In the genomic region with DNA sequence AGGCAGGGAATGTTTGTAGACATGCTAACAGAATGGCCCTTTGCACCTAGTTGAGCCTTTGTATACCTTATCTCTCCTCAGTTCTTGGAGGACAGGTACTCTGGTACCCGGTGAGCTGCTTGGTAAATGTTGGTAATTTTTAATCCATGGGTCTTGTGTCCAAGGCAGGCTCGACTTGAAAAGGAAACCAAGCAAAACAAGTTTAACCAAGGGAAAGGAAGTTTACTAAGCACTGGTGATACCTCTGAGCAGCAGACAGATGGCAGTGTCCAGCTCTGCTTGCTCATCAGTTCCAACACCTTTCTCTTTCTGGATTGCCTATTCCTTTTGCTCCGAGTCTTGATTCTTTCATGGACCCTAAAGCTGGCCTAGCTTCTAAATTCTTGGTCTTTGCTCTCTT, we compare ENCODE assay signal across 12 mouse cellular contexts. TPM values are rescaled to one million over a fixed set of nuclear protein-coding genes. Genes with fewer than 3 reads are reported as not detected.
DNase-seq lines count a peak whose midpoint lies in the region; ATAC-seq and TF ChIP-seq lines count a peak whose summit lies in the region.
"Had no signal": no experiment of that assay in that cellular context is flagged by ENCODE, and none has a peak within 500 bp of the region (broad histone marks: within the 10 kb centered on the region; RNA-seq: fewer than 3 reads in every experiment).

No protein-coding gene starts in this region.

- no peaks in the 10 kb centered on the region for H3K9me3 ChIP-seq in heart, embryonic 12.5 days (replicated peaks)
- H3K9me3 ChIP-seq: intestine, embryonic 15.5 days had no signal

- H3K4me2 ChIP-seq in heart, embryonic 12.5 days = no peak overlapping the region
- H3K4me2 ChIP-seq: intestine, embryonic 15.5 days had no signal

- H3K36me3 ChIP-seq in heart, embryonic 12.5 days = peaks cover 35% of the 10 kb centered on the region

- H3K4me1 ChIP-seq in heart, embryonic 12.5 days (replicated peaks) = peaks cover 27% of the 10 kb centered on the region

- DNase-seq in left cerebral cortex, adult 2 months (ENCODE audit: extremely low spot score in 1 of 2, low spot score in 2 of 2) = no peak
- DNase-seq in left cerebral cortex, adult 9 months (ENCODE audit: low spot score in 2 of 2) = no peak
- DNase-seq in CD4-positive, CD25-positive, alpha-beta regulatory T cell, adult 2 months (ENCODE audit: low read depth, low spot score) = peak; percentile 52
- peak; percentile 25 for DNase-seq in Muller cell, postnatal 12 days (ENCODE audit: inconsistent ontology term)
- DNase-seq in kidney, postnatal 36 days = peak; percentile 41 to 66
- no peak for DNase-seq in gastrocnemius, postnatal 10 days
- DNase-seq: gastrocnemius, postnatal 14 days had no signal

- WGBS in heart, embryonic 12.5 days = 64% methylated on average over 3 of the region's 3 CpGs

- ATAC-seq in heart, embryonic 12.5 days (ENCODE audit: insufficient number of reproducible peaks, low FRiP score) = no peak
- ATAC-seq: intestine, embryonic 15.5 days had no signal

- intact Hi-C loops in left cerebral cortex, adult 2 months (cut with DNase I) = loop anchor here (10.0 kb wide), 2 partner anchors 537 to 783 kb away; a partner anchor contains a TSS

- no peak overlapping the region for H3K27ac ChIP-seq in left cerebral cortex, adult 2 months
- no peak overlapping the region for H3K27ac ChIP-seq in heart, embryonic 12.5 days (ENCODE audit: poor library complexity, severe bottlenecking)
- H3K27ac ChIP-seq: intestine, embryonic 15.5 days had no signal

- H3K9ac ChIP-seq in heart, embryonic 12.5 days = no peak overlapping the region
- H3K9ac ChIP-seq: intestine, embryonic 15.5 days had no signal

- TF ChIP-seq CTCF in left cerebral cortex, adult 2 months (IDR thresholded peaks at IDR 0.05) = peak; percentile 76

- H3K27me3 ChIP-seq in heart, embryonic 12.5 days (replicated peaks) = no peaks in the 10 kb centered on the region
- H3K27me3 ChIP-seq: intestine, embryonic 15.5 days had no signal

- no peak overlapping the region for H3K4me3 ChIP-seq in left cerebral cortex, adult 2 months
- H3K4me3 ChIP-seq in heart, embryonic 12.5 days = no peak overlapping the region
- H3K4me3 ChIP-seq: intestine, embryonic 15.5 days had no signal

RNA-seq across cellular contexts. Expression of a gene that starts 4.2 kb away (rescaled TPM):
- total RNA-seq in left cerebral cortex, adult 2 months (2021) = 10 to 100 TPM; 59.8 to 60.1 TPM
- 10 to 100 TPM; 66.3 to 70.8 TPM for total RNA-seq in gastrocnemius, postnatal 10 days (2021)
- polyA plus RNA-seq in heart, embryonic 12.5 days (2016; fragmentation: Nextera tagmentation; extraction: Ambion mirVana) = 141 and 145 TPM in 2 replicates

RNA-seq across cellular contexts. Expression of a gene that starts 13.5 kb away (rescaled TPM):
- not detected for total RNA-seq in left cerebral cortex, adult 2 months (2021)
- total RNA-seq in gastrocnemius, postnatal 10 days (2021) = 1 to 10 TPM; 3.0 to 3.5 TPM
- 0.73 and 1.8 TPM in 2 replicates for polyA plus RNA-seq in heart, embryonic 12.5 days (2016; fragmentation: Nextera tagmentation; extraction: Ambion mirVana)
- polyA plus RNA-seq: testis, adult 2 months had no signal

RNA-seq across cellular contexts. Expression of a gene that starts 27.5 kb away (rescaled TPM):
- not detected for total RNA-seq in left cerebral cortex, adult 2 months (2021)
- total RNA-seq in gastrocnemius, postnatal 10 days (2021) = 1 to 10 TPM; 8.0 to 8.2 TPM
- 0.08 TPM in 1 of 2 replicates, not detected in the other for polyA plus RNA-seq in heart, embryonic 12.5 days (2016; fragmentation: Nextera tagmentation; extraction: Ambion mirVana)
- polyA plus RNA-seq: intestine, embryonic 15.5 days had no signal

RNA-seq across cellular contexts. Expression of a gene that starts 34.8 kb away (rescaled TPM):
- total RNA-seq in left cerebral cortex, adult 2 months (2021) = under 1 TPM; 0.47 to 0.57 TPM
- total RNA-seq in gastrocnemius, postnatal 10 days (2021) = not detected
- not detected in 2 replicates for polyA plus RNA-seq in heart, embryonic 12.5 days (2016; fragmentation: Nextera tagmentation; extraction: Ambion mirVana)
- total RNA-seq: adrenal gland, postnatal 4 days; gastrocnemius, postnatal 14 days had no signal
- polyA plus RNA-seq: intestine, embryonic 15.5 days; lung, embryonic 16.5 days had no signal

RNA-seq across cellular contexts. Expression of a gene that starts 46.2 kb away (rescaled TPM):
- total RNA-seq in left cerebral cortex, adult 2 months (2021) = 10 to 100 TPM in 1 of 2 experiments, 1 to 10 TPM in 1; 10.0 to 11.0 TPM
- total RNA-seq in gastrocnemius, postnatal 10 days (2021) = 10 to 100 TPM; 14.8 to 16.2 TPM
- 0.10 and 0.47 TPM in 2 replicates for polyA plus RNA-seq in heart, embryonic 12.5 days (2016; fragmentation: Nextera tagmentation; extraction: Ambion mirVana)

Comparison
In these comparisons a context has a peak if more than half of its experiments do, and no peak if none do; other contexts are left out.
1. DNase-seq: peak in CD4-positive, CD25-positive, alpha-beta regulatory T cell, adult 2 months (single experiment), Muller cell, postnatal 12 days (single experiment) and kidney, postnatal 36 days (2 of 2); none in left cerebral cortex, adult 2 months (0 of 2), left cerebral cortex, adult 9 months (0 of 2) and gastrocnemius, postnatal 10 days (single experiment).
2. RNA of a gene that starts 13.5 kb away (total RNA-seq): 3.0 to 3.5 TPM in gastrocnemius, postnatal 10 days; not detected in left cerebral cortex, adult 2 months; every median in the first group is over 4 times any median in the second.
3. RNA of a gene that starts 27.5 kb away (total RNA-seq): 8.0 to 8.2 TPM in gastrocnemius, postnatal 10 days; not detected in left cerebral cortex, adult 2 months; every median in the first group is over 4 times any median in the second.